Mouse (Mus musculus): ENCODE results near the gene Fopnl. TPM values are rescaled to one million over a fixed set of nuclear protein-coding genes. Genes with fewer than 3 reads are reported as not detected.

Gene Fopnl
- polyA plus RNA-seq, 1 experiment from 2014 or later: 202 TPM

GRCm38 (mm10) chr16:14352234-14352633 lies 35.0 kb upstream of the Fopnl start:
- 83% methylated on average over 3 of the region's 3 CpGs for WGBS
- H3K36me3 ChIP-seq: no peaks in the 10 kb centered on the region
- H3K27ac ChIP-seq (replicated peaks): no peak overlapping the region
- H3K9me3 ChIP-seq: no peaks in the 10 kb centered on the region
- H3K4me3 ChIP-seq: no peak overlapping the region
- no peaks in the 10 kb centered on the region for H3K27me3 ChIP-seq
- H3K4me2 ChIP-seq (replicated peaks): no peak overlapping the region
- H3K4me1 ChIP-seq: no peaks in the 10 kb centered on the region
- no peak overlapping the region for H3K9ac ChIP-seq (replicated peaks)
- no peak for ATAC-seq (replicated peaks)

GRCm38 (mm10) chr16:14351571-14351970 lies 34.4 kb upstream of the Fopnl start:
- no peak overlapping the region for H3K4me2 ChIP-seq (replicated peaks)
- no peak for ATAC-seq (replicated peaks)
- no peaks in the 10 kb centered on the region for H3K9me3 ChIP-seq
- H3K36me3 ChIP-seq: no peaks in the 10 kb centered on the region
- H3K27ac ChIP-seq (replicated peaks): no peak overlapping the region
- H3K27me3 ChIP-seq: no peaks in the 10 kb centered on the region
- no peaks in the 10 kb centered on the region for H3K4me1 ChIP-seq
- no peak overlapping the region for H3K4me3 ChIP-seq
- no peak overlapping the region for H3K9ac ChIP-seq (replicated peaks)

- H3K4me2 ChIP-seq (replicated peaks): no peak overlapping the region
- no peak for ATAC-seq (replicated peaks)
- H3K9ac ChIP-seq (replicated peaks): no peak overlapping the region
- H3K36me3 ChIP-seq: no peaks in the 10 kb centered on the region
- no peak overlapping the region for H3K27ac ChIP-seq (replicated peaks)
- no peaks in the 10 kb centered on the region for H3K4me1 ChIP-seq
- WGBS: 57% methylated on average over 3 of the region's 3 CpGs
- H3K9me3 ChIP-seq: no peaks in the 10 kb centered on the region
- no peaks in the 10 kb centered on the region for H3K27me3 ChIP-seq
- no peak overlapping the region for H3K4me3 ChIP-seq
These were observed 27.8 kb upstream of the Fopnl start for GRCm38 (mm10) chr16:14344967-14345366.

GRCm38 (mm10) chr16:14328156-14328555 lies 11.0 kb upstream of the Fopnl start:
- no peak for ATAC-seq (replicated peaks)
- no peak overlapping the region for H3K27ac ChIP-seq (replicated peaks)
- 67% methylated on average over 1 of the region's 1 CpGs for WGBS
- no peaks in the 10 kb centered on the region for H3K27me3 ChIP-seq
- H3K4me2 ChIP-seq (replicated peaks): no peak overlapping the region
- H3K9ac ChIP-seq (replicated peaks): no peak overlapping the region
- H3K4me3 ChIP-seq: no peak overlapping the region
- no peaks in the 10 kb centered on the region for H3K4me1 ChIP-seq
- H3K9me3 ChIP-seq: no peaks in the 10 kb centered on the region
- H3K36me3 ChIP-seq: no peaks in the 10 kb centered on the region

- no peak for ATAC-seq (replicated peaks)
- no peak overlapping the region for H3K4me2 ChIP-seq (replicated peaks)
- no peak overlapping the region for H3K9ac ChIP-seq (replicated peaks)
- H3K27me3 ChIP-seq: peaks cover 4% of the 10 kb centered on the region; the same call in 1 of the 2 replicates
- no peaks in the 10 kb centered on the region for H3K9me3 ChIP-seq
- no peak overlapping the region for H3K27ac ChIP-seq (replicated peaks)
- H3K36me3 ChIP-seq: no peaks in the 10 kb centered on the region
- H3K4me1 ChIP-seq: peaks cover 14% of the 10 kb centered on the region
- no peak overlapping the region for H3K4me3 ChIP-seq
- 59% methylated on average over 1 of the region's 1 CpGs for WGBS
These were observed 3.3 kb upstream of the Fopnl start for GRCm38 (mm10) chr16:14320494-14320893.

GRCm38 (mm10) chr16:14319681-14320080 lies 2.5 kb upstream of the Fopnl start:
- Histone ChIP-seq H3K4me1 (peaks cover 22% of the 10 kb centered on the region), H3K4me2 (replicated peaks) (no peak overlapping the region), H3K36me3 (no peaks in the 10 kb centered on the region), H3K9ac (replicated peaks) (no peak overlapping the region), H3K9me3 (no peaks in the 10 kb centered on the region), H3K27me3 (peaks cover 4% of the 10 kb centered on the region; the same call in 1 of the 2 replicates), H3K27ac (replicated peaks) (no peak overlapping the region), H3K4me3 (no peak overlapping the region)
- WGBS: 91% methylated on average over 3 of the region's 3 CpGs
- ATAC-seq (replicated peaks): no peak

GRCm38 (mm10) chr16:14312914-14313313 lies 4.3 kb downstream of the Fopnl start:
- no peak overlapping the region for H3K4me2 ChIP-seq (replicated peaks)
- ATAC-seq (replicated peaks): no peak
- no peak overlapping the region for H3K27ac ChIP-seq (replicated peaks)
- 93% methylated on average over 7 of the region's 7 CpGs for WGBS
- no peak overlapping the region for H3K9ac ChIP-seq (replicated peaks)
- H3K4me1 ChIP-seq: peaks cover 29% of the 10 kb centered on the region
- H3K27me3 ChIP-seq: no peaks in the 10 kb centered on the region
- peaks cover 46% of the 10 kb centered on the region for H3K36me3 ChIP-seq
- no peaks in the 10 kb centered on the region for H3K9me3 ChIP-seq
- H3K4me3 ChIP-seq: no peak overlapping the region

- no peaks in the 10 kb centered on the region for H3K9me3 ChIP-seq
- peaks cover 24% of the 10 kb centered on the region for H3K4me1 ChIP-seq
- H3K4me2 ChIP-seq (replicated peaks): no peak overlapping the region
- no peak for ATAC-seq (replicated peaks)
- H3K27ac ChIP-seq (replicated peaks): no peak overlapping the region
- H3K4me3 ChIP-seq: no peak overlapping the region
- WGBS: 51% methylated on average over 6 of the region's 6 CpGs
- no peak overlapping the region for H3K9ac ChIP-seq (replicated peaks)
- H3K36me3 ChIP-seq: peaks cover 59% of the 10 kb centered on the region
- no peaks in the 10 kb centered on the region for H3K27me3 ChIP-seq
These were observed 5.8 kb downstream of the Fopnl start for GRCm38 (mm10) chr16:14311371-14311770.

- H3K36me3 ChIP-seq: peaks cover 66% of the 10 kb centered on the region
- H3K4me3 ChIP-seq: no peak overlapping the region
- H3K27ac ChIP-seq (replicated peaks): no peak overlapping the region
- H3K4me1 ChIP-seq: peaks cover 8% of the 10 kb centered on the region
- H3K27me3 ChIP-seq: no peaks in the 10 kb centered on the region
- no peak overlapping the region for H3K9ac ChIP-seq (replicated peaks)
- WGBS: 92% methylated on average over 3 of the region's 3 CpGs
- no peaks in the 10 kb centered on the region for H3K9me3 ChIP-seq
- no peak for ATAC-seq (replicated peaks)
- no peak overlapping the region for H3K4me2 ChIP-seq (replicated peaks)
These were observed 7.4 kb downstream of the Fopnl start for GRCm38 (mm10) chr16:14309833-14310232.

GRCm38 (mm10) chr16:14308245-14309073 lies 8.7 kb downstream of the Fopnl start:
- no peak for ATAC-seq (replicated peaks)
- H3K9ac ChIP-seq (replicated peaks): no peak overlapping the region
- H3K27ac ChIP-seq (replicated peaks): no peak overlapping the region
- no peak overlapping the region for H3K4me3 ChIP-seq
- WGBS: 93% methylated on average over 6 of the region's 6 CpGs
- H3K4me1 ChIP-seq: no peaks in the 10 kb centered on the region
- H3K27me3 ChIP-seq: no peaks in the 10 kb centered on the region
- no peaks in the 10 kb centered on the region for H3K9me3 ChIP-seq
- H3K36me3 ChIP-seq: peaks cover 72% of the 10 kb centered on the region
- no peak overlapping the region for H3K4me2 ChIP-seq (replicated peaks)

- no peak overlapping the region for H3K9ac ChIP-seq (replicated peaks)
- H3K36me3 ChIP-seq: peaks cover 69% of the 10 kb centered on the region
- WGBS: 97% methylated on average over 1 of the region's 1 CpGs
- no peaks in the 10 kb centered on the region for H3K27me3 ChIP-seq
- no peaks in the 10 kb centered on the region for H3K4me1 ChIP-seq
- H3K4me2 ChIP-seq (replicated peaks): no peak overlapping the region
- no peak overlapping the region for H3K4me3 ChIP-seq
- no peak overlapping the region for H3K27ac ChIP-seq (replicated peaks)
- no peaks in the 10 kb centered on the region for H3K9me3 ChIP-seq
- no peak for ATAC-seq (replicated peaks)
These were observed 9.8 kb downstream of the Fopnl start for GRCm38 (mm10) chr16:14307373-14307772.

GRCm38 (mm10) chr16:14306451-14306850 lies 10.8 kb downstream of the Fopnl start:
- Histone ChIP-seq H3K4me3 (no peak overlapping the region), H3K4me1 (no peaks in the 10 kb centered on the region), H3K9me3 (no peaks in the 10 kb centered on the region), H3K9ac (replicated peaks) (no peak overlapping the region), H3K27ac (replicated peaks) (no peak overlapping the region), H3K4me2 (replicated peaks) (no peak overlapping the region), H3K36me3 (peaks cover 64% of the 10 kb centered on the region), H3K27me3 (no peaks in the 10 kb centered on the region)
- ATAC-seq (replicated peaks): no peak
- WGBS: 72% methylated on average over 1 of the region's 1 CpGs

- peaks cover 64% of the 10 kb centered on the region for H3K36me3 ChIP-seq
- no peak overlapping the region for H3K27ac ChIP-seq (replicated peaks)
These were observed 12.4 kb downstream of the Fopnl start for GRCm38 (mm10) chr16:14304791-14305190.

More at GRCm38 (mm10) chr16:14304791-14305190, 12.4 kb downstream of the Fopnl start:
- ATAC-seq (replicated peaks): no peak
- Histone ChIP-seq H3K9me3 (no peaks in the 10 kb centered on the region), H3K4me3 (no peak overlapping the region), H3K27me3 (no peaks in the 10 kb centered on the region), H3K9ac (replicated peaks) (no peak overlapping the region), H3K4me1 (no peaks in the 10 kb centered on the region), H3K4me2 (replicated peaks) (no peak overlapping the region)
- 89% methylated on average over 3 of the region's 3 CpGs for WGBS
